Mouse (Mus musculus) cerebellum, adult 2 months (tissue): Measurements from ENCODE around the gene Spns3. TPM values are rescaled to one million over a fixed set of nuclear protein-coding genes. Genes with fewer than 3 reads are reported as not detected.

Experiments
- DNase-seq, 2 experiments: peaks; one replicate each; pipeline ENCODE4 v3.0.0; 2021
- H3K27ac ChIP-seq: fragments of 200-500 bp; 2 replicates; pipeline ENCODE4 v1.5.1; 2012; ENCODE audit warnings: low read length, control low read depth, inconsistent platforms; ENCODE audit not compliant: insufficient read depth
- H3K27me3 ChIP-seq: fragments of 200-500 bp; 2 replicates; pipeline ENCODE4 v1.6.1; 2012; ENCODE audit warnings: inconsistent platforms, mild to moderate bottlenecking, low read length, moderate library complexity; ENCODE audit not compliant: control insufficient read depth, insufficient read depth
- H3K4me1 ChIP-seq: fragments of 200-500 bp; 2 replicates; pipeline ENCODE4 v1.6.1; 2011; ENCODE audit warnings: low read length; ENCODE audit not compliant: control insufficient read depth, insufficient read depth
- H3K4me3 ChIP-seq: fragments of 200-500 bp; replicated peaks from 2 replicates; pipeline ENCODE3; 2011; ENCODE audit warnings: mild to moderate bottlenecking, low read depth, low read length, control low read depth; ENCODE audit not compliant: insufficient read depth
- CTCF ChIP-seq: fragments of 200-500 bp; IDR thresholded peaks from 2 replicates; pipeline ENCODE4 v1.5.1; 2011; ENCODE audit warnings: low read depth, mild to moderate bottlenecking, control low read depth, low read length, moderate library complexity, borderline replicate concordance; ENCODE audit not compliant: insufficient read depth
- POLR2A ChIP-seq: fragments of 200-500 bp; IDR thresholded peaks from 2 replicates; pipeline ENCODE4 v1.6.1; 2011; ENCODE audit warnings: low read length, control low read depth, borderline replicate concordance; ENCODE audit not compliant: insufficient read depth
- WGBS: fragments of 180-500 bp; shearing (Covaris S2); methylation state at CpG from one replicate; pipeline ENCODE4 v1.1.7; 2018; 5-methylcytosine and 5-hydroxymethylcytosine counted together
- polyA plus RNA-seq: library from polyadenylated mRNA; depleted of rRNA; stranded (reverse); fragments of >200 nt; gene quantifications from 2 replicates; pipeline ENCODE4 v1.2.3, GENCODE M21; 2012

Gene Spns3
- polyA plus RNA-seq, 1 experiment, result 0.84 TPM

DNA sequence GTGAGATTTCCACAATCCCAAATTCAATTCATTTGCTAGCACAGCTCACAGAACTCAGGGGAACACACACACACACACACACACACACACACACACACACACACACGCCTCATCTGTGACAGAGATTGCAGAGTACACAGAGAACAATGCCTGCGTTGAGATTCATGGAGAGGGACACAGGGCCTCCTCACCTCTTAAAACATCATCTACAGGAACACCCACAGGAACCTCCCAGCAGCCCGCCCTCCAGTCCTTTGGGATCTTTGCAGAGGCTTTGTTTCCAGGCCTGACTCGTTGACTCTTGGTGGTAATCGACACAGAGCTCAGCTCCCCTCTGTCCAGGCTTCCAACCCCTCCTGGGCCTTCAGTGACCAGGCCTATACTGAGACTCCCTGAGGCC is 73.1 kb downstream of the Spns3 start:
- Histone ChIP-seq H3K4me1 (no peaks in the 10 kb centered on the region), H3K27me3 (no peaks in the 10 kb centered on the region), H3K4me3 (no peak overlapping the region), H3K27ac (no peak overlapping the region)
- 50% methylated on average over 5 of the region's 5 CpGs for WGBS
- DNase-seq, result no peak
- no peak for TF ChIP-seq POLR2A
- TF ChIP-seq CTCF, result no peak

DNA sequence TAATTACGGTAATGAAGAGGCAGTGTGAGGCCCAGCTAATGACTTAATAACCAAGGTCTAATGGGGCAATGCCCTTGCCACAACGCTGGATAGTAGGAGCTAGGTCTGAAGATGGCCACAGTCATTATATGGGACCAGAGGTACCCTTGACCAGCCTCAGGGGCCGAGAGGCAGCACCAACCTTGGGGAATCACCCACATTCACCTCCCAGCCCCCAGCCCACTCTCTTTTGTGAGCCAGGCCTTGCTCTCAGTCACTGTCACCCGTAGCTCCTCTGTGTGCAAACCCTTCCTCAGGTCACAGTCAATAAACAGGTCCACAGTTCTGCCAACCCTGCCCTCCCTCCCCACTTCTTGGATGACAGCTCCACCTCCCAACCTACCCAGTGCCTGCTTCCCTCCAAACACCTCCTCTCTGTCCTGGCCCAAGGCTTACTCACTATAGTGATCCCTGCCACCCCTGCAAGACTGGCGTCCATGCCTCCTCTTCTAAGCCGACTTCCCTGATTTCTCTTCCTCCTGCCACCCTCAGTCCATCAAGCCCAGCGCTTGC is 74.2 kb downstream of the Spns3 start:
- Histone ChIP-seq H3K27ac (no peak overlapping the region), H3K27me3 (no peaks in the 10 kb centered on the region), H3K4me1 (no peaks in the 10 kb centered on the region; the same call in 1 of the 2 replicates), H3K4me3 (no peak overlapping the region)
- no peak for DNase-seq
- WGBS, result 82% methylated on average over 7 of the region's 7 CpGs
- TF ChIP-seq CTCF (no peak), POLR2A (no peak)

DNA sequence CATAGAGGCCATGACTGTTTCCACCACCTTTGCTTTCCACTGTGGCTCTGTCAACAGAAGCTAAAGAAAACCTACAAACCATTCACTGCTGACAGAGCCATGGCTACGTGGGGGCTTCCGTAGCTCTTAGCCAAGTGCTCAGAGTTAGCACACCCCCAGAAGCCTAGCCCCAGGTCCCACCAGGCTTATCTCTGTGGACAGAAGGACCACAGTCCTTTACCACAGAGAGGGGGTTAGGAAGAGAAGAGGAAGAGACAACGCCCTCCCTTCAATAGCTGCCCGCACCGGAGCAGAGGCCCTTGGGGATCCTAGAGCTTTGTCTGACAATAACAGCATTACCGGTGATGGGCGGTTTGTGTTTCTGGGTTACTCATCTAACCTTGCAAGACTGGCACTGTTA is 74.9 kb downstream of the Spns3 start:
- H3K27ac ChIP-seq, result no peak overlapping the region
- no peak for DNase-seq
- no peaks in the 10 kb centered on the region; the same call in 1 of the 2 replicates for H3K4me1 ChIP-seq
- TF ChIP-seq CTCF, result no peak
- TF ChIP-seq POLR2A, result no peak
- H3K27me3 ChIP-seq, result no peaks in the 10 kb centered on the region
- WGBS, result 86% methylated on average over 7 of the region's 7 CpGs
- H3K4me3 ChIP-seq, result no peak overlapping the region

DNA sequence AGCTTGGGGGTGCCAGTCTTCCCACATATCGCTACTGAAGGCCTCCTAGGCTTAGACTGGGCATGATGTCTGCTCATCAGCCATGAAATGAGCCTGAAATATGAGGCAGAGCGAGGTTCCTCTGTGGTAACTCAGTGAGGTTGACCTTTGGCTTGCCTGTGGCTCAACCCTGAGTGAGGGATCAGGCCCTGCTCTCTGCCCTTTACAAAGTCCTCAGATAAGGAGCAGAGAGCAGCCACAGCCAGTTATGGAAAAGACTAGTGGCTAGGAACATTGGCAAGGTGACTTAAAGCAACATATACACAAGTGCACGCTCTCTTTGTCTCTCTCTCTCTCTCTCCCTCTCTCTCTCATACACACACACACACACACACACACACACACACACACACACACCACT is 75.4 kb downstream of the Spns3 start:
- 86% methylated on average over 3 of the region's 3 CpGs for WGBS
- no peak for DNase-seq
- Histone ChIP-seq H3K27ac (no peak overlapping the region), H3K4me3 (no peak overlapping the region), H3K27me3 (no peaks in the 10 kb centered on the region), H3K4me1 (no peaks in the 10 kb centered on the region; the same call in 1 of the 2 replicates)
- TF ChIP-seq POLR2A (no peak), CTCF (no peak)

DNA sequence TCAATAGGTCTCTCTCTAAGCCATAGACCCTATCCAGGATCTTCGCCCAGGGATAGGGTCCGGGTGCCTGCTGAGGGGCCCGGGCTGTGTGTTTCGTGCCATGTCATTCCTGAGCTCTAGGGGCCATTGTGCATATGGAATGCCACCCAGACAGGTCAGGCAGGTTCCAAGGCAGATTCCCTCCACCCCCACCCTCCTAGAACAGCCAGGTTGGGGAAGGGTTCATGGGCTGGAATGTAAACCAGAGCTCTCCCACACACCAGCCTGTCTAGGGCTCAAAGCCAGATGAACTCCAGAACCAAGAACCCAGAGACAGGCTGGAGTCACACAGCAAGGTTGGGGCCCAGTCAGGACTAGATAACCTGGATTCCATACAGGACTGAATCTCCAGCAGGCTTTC is 76.8 kb downstream of the Spns3 start:
- 94% methylated on average over 4 of the region's 4 CpGs for WGBS

GRCm38 (mm10) chr11:72471381-72471780 is 78.9 kb downstream of the Spns3 start:
- Histone ChIP-seq H3K27ac (no peak overlapping the region), H3K27me3 (no peaks in the 10 kb centered on the region), H3K4me1 (no peaks in the 10 kb centered on the region; the same call in 1 of the 2 replicates), H3K4me3 (no peak overlapping the region)
- 18% methylated on average over 6 of the region's 6 CpGs for WGBS
- peak in 1 of 2 experiments; percentile 22 for DNase-seq
- no peak for TF ChIP-seq POLR2A
- no peak for TF ChIP-seq CTCF

More for the DNA sequence above, 76.8 kb downstream of the Spns3 start:
- no peaks in the 10 kb centered on the region; the same call in 1 of the 2 replicates for H3K4me1 ChIP-seq
- H3K4me3 ChIP-seq, result no peak overlapping the region
- no peak for DNase-seq
- no peak for TF ChIP-seq POLR2A
- no peak for TF ChIP-seq CTCF
- no peaks in the 10 kb centered on the region for H3K27me3 ChIP-seq
- H3K27ac ChIP-seq, result no peak overlapping the region

DNA sequence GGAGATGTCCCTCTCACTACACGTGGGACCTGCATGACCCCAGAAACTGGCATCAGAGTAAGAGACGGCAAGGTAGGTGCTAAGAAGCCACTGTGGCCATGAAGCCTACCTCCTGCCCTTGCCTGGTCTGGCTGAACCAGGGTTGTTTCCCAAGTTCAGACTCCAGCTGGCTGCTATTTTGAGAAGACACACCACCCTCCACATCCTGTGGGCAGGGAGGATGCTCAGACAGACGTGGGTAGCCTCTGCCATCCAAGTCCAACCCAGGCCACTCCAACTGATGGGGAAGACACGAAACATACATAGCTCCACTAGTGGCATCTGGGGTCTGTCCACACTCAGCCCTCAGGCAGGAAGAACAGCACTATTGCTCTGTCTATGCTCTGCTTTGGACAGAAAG is 80.3 kb downstream of the Spns3 start:
- WGBS, result 76% methylated on average over 4 of the region's 4 CpGs
- Histone ChIP-seq H3K4me3 (no peak overlapping the region), H3K27me3 (no peaks in the 10 kb centered on the region), H3K4me1 (no peaks in the 10 kb centered on the region; the same call in 1 of the 2 replicates), H3K27ac (no peak overlapping the region)
- no peak for TF ChIP-seq CTCF
- TF ChIP-seq POLR2A, result no peak
- no peak for DNase-seq

GRCm38 (mm10) chr11:72469217-72469616 is 81.1 kb downstream of the Spns3 start:
- peak in 1 of 2 experiments; percentile 27 for DNase-seq
- Histone ChIP-seq H3K27ac (no peak overlapping the region), H3K4me3 (no peak overlapping the region), H3K4me1 (no peaks in the 10 kb centered on the region; the same call in 1 of the 2 replicates), H3K27me3 (no peaks in the 10 kb centered on the region)
- TF ChIP-seq POLR2A (no peak), CTCF (no peak)
- 69% methylated on average over 5 of the region's 5 CpGs for WGBS

- DNase-seq, result no peak
- Histone ChIP-seq H3K27ac (no peak overlapping the region), H3K27me3 (no peaks in the 10 kb centered on the region), H3K4me3 (no peak overlapping the region), H3K4me1 (no peaks in the 10 kb centered on the region; the same call in 1 of the 2 replicates)
- TF ChIP-seq POLR2A (no peak), CTCF (no peak)
- 40% methylated on average over 5 of the region's 5 CpGs for WGBS
Measured at GRCm38 (mm10) chr11:72468525-72468924, 81.8 kb downstream of the Spns3 start.
